Mouse (Mus musculus): Measurements from ENCODE around the gene Dnaic1. TPM values are rescaled to one million over a fixed set of nuclear protein-coding genes. Genes with fewer than 3 reads are reported as not detected.
A peak's percentile ranks its signal among the peaks of the same experiment; 100 is the strongest.
"Not testable (repeated sequence)": the region's sequence is repeated elsewhere in the genome, so short reads cannot be mapped to it uniquely, and the experiment has no call there.

Gene Dnaic1
- polyA plus RNA-seq, 1 experiment from 2014 or later = 5.1 TPM

DNA sequence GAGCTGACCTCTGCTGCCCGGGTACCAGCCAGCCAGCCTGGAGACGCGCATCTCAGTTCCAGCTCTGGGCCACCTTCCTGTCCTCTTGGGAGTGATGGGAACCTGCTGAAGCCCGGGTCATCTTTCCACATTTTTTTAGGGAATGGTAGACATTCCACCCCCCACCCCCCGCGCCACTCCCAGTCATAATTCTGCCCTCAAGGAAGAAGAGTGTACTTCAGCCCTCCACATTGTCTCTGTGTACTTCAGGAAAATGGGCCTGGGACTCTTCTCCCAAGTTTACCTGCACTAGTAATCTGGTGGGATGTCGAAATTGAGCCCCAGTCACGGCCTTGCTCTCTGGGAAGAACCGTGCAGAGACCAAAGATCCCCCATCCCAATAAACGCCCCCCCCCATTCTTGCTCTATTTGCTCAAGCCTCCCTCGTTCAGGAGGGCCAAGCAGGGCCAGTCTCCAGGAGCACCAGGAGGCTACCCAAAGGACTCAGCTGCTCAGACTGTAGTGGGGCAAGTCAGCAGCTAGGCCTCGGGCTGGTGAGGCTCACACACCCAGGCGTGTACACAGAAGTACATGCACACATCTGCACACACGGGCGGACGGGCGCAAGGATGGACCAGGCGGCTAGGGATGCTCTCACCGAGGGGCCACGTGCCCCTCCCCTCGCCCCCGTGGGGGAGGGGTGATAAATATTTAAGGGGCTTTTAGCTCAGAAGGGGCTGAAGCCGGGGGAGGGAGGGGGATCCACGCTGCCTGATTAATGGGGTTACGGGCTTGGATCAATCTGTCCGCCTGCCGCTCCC lies 114.8 kb downstream of the Dnaic1 start:
- not testable (repeated sequence) for H3K9ac ChIP-seq (ENCODE audit: low read length); H3K27me3 ChIP-seq (ENCODE audit: control insufficient read depth, insufficient read depth, low read length); ATAC-seq (ENCODE audit: insufficient read depth, low FRiP score); H3K36me3 ChIP-seq (ENCODE audit: control insufficient read depth, insufficient read depth, low read length); H3K4me3 ChIP-seq (replicated peaks; ENCODE audit: low read length); H3K27ac ChIP-seq (ENCODE audit: low read length); H3K9me3 ChIP-seq (replicated peaks; ENCODE audit: control insufficient read depth, low read length)
- Histone ChIP-seq H3K4me2 (ENCODE audit: low read depth, low read length) (0 out of 2 replicates have a peak overlapping the region, but pooled peaks have one; percentile 5), H3K4me1 (ENCODE audit: control insufficient read depth, insufficient read depth, low read length) (peaks cover 12% of the 10 kb centered on the region)
- 7% methylated on average over 23 of the region's 27 CpGs for WGBS

DNA sequence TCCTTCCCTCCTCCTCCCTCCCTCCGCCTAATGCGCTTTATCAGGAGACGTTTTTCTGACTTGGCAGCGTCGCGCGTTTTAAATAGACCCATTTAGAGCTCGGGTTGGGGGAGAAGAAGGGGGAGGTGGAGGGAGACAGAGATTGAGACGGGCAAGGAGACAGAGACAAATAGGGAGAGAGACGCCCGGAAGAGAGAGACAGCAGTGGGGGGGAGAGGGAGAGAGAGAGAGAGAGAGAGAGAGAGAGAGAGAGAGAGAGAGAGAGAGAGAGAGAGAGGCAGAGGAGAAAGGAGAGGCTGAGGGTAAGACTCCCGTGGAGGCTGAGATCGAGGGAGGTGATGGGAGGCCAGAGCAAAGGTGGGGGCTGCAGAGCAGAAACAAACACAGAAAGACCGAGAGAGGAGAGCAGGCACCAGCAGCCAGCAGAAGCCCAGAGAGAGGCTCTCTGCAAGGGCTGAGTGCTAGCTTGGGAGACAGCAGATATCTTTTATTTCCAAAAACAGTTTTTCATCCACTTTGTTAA lies 115.4 kb downstream of the Dnaic1 start:
- not testable (repeated sequence) for H3K9ac ChIP-seq (ENCODE audit: low read length); H3K4me2 ChIP-seq (ENCODE audit: low read depth, low read length); H3K4me1 ChIP-seq (ENCODE audit: control insufficient read depth, insufficient read depth, low read length); ATAC-seq (ENCODE audit: insufficient read depth, low FRiP score); H3K27me3 ChIP-seq (ENCODE audit: control insufficient read depth, insufficient read depth, low read length); H3K36me3 ChIP-seq (ENCODE audit: control insufficient read depth, insufficient read depth, low read length); H3K27ac ChIP-seq (ENCODE audit: low read length); H3K4me3 ChIP-seq (replicated peaks; ENCODE audit: low read length); H3K9me3 ChIP-seq (replicated peaks; ENCODE audit: control insufficient read depth, low read length)
- WGBS = under 1% methylated on average over 14 of the region's 14 CpGs

DNA sequence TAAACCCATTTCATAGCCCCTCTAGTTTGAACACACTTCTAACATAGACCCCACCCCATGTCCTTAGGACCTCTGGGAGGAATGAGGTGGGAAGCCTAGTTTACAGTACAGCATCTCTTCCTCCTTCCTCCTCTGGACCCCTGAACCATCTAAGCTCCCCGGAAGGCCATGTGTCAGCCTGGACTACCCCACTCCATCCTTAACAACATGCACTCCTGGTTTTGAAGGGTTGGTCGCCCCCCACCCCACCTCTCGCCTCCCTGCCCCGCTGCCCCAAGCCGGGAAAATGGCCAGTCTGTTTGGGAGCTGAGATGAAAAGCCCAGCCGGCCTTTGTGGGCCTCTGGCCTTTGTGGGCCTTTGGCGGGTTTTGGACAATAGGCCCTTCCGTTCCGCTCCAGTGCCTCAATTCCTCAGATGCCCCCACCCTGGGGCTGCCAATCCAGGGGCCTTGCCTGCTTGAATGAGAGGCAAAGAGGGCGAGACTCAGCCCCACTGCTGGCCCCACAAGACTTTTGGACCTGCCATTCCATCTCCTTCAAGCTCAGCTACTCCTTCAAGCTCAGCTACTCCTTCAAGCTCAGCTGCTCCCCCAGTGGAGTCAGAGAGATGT lies 116.4 kb downstream of the Dnaic1 start:
- whole genome bisulfite sequencing = 61% methylated on average over 10 of the region's 10 CpGs
- H3K4me2 ChIP-seq (ENCODE audit: low read depth, low read length); H3K27ac ChIP-seq (ENCODE audit: low read length); H3K9me3 ChIP-seq (replicated peaks; ENCODE audit: control insufficient read depth, low read length); H3K36me3 ChIP-seq (ENCODE audit: control insufficient read depth, insufficient read depth, low read length); H3K9ac ChIP-seq (ENCODE audit: low read length); H3K4me1 ChIP-seq (ENCODE audit: control insufficient read depth, insufficient read depth, low read length); H3K4me3 ChIP-seq (replicated peaks; ENCODE audit: low read length); H3K27me3 ChIP-seq (ENCODE audit: control insufficient read depth, insufficient read depth, low read length); ATAC-seq (ENCODE audit: insufficient read depth, low FRiP score): not testable (repeated sequence)

Other genes with a start within 250 kb of the Dnaic1 start
- gene Ubap1, start 220.8 kb upstream of the Dnaic1 start, polyA plus RNA-seq (2015; fragmentation: Nextera tagmentation; extraction: Ambion mirVana) = 49.5 and 53.0 TPM in 2 replicates
- gene Kif24, start 104.9 kb upstream of the Dnaic1 start, polyA plus RNA-seq (2015; fragmentation: Nextera tagmentation; extraction: Ambion mirVana) = 4.8 and 6.0 TPM in 2 replicates
- gene Nudt2, start 104.6 kb upstream of the Dnaic1 start, polyA plus RNA-seq (2015; fragmentation: Nextera tagmentation; extraction: Ambion mirVana) = 49.5 and 49.6 TPM in 2 replicates
- gene AI464131, start 66.7 kb upstream of the Dnaic1 start, polyA plus RNA-seq (2015; fragmentation: Nextera tagmentation; extraction: Ambion mirVana) = 7.9 and 9.6 TPM in 2 replicates
- 0.65 and 0.87 TPM in 2 replicates for gene 1110017D15Rik, start 52.4 kb upstream of the Dnaic1 start, polyA plus RNA-seq (2015; fragmentation: Nextera tagmentation; extraction: Ambion mirVana)
- 2.9 and 3.0 TPM in 2 replicates for gene Fam219a, start 237 bp upstream of the Dnaic1 start, polyA plus RNA-seq (2015; fragmentation: Nextera tagmentation; extraction: Ambion mirVana)
- 22.8 and 23.0 TPM in 2 replicates for gene Enho, start 70.5 kb downstream of the Dnaic1 start, polyA plus RNA-seq (2015; fragmentation: Nextera tagmentation; extraction: Ambion mirVana)
- 10.1 and 10.5 TPM in 2 replicates for gene Cntfr, start 127.3 kb downstream of the Dnaic1 start, polyA plus RNA-seq (2015; fragmentation: Nextera tagmentation; extraction: Ambion mirVana)
- gene Il11ra1, start 130.2 kb downstream of the Dnaic1 start, polyA plus RNA-seq (2015; fragmentation: Nextera tagmentation; extraction: Ambion mirVana) = 143 and 152 TPM in 2 replicates
- 54.3 and 58.6 TPM in 2 replicates for gene Rpp25l, start 143.8 kb downstream of the Dnaic1 start, polyA plus RNA-seq (2015; fragmentation: Nextera tagmentation; extraction: Ambion mirVana)
- 132 TPM in 2 replicates for gene Dctn3, start 153.4 kb downstream of the Dnaic1 start, polyA plus RNA-seq (2015; fragmentation: Nextera tagmentation; extraction: Ambion mirVana)
- not detected in 2 replicates for gene Arid3c, start 161.4 kb downstream of the Dnaic1 start, polyA plus RNA-seq (2015; fragmentation: Nextera tagmentation; extraction: Ambion mirVana)
- gene Galt, start 185.5 kb downstream of the Dnaic1 start, polyA plus RNA-seq (2015; fragmentation: Nextera tagmentation; extraction: Ambion mirVana) = 43.8 and 44.7 TPM in 2 replicates
- gene Sigmar1, start 186.4 kb downstream of the Dnaic1 start, polyA plus RNA-seq (2015; fragmentation: Nextera tagmentation; extraction: Ambion mirVana) = 76.9 and 88.4 TPM in 2 replicates
- 29.9 and 33.6 TPM in 2 replicates for gene Ccl27a, start 204.5 kb downstream of the Dnaic1 start, polyA plus RNA-seq (2015; fragmentation: Nextera tagmentation; extraction: Ambion mirVana)

Measured in stomach, embryonic 16.5 days (tissue).